8 mouse cellular contexts compared by ENCODE assay signal in the genomic region with DNA sequence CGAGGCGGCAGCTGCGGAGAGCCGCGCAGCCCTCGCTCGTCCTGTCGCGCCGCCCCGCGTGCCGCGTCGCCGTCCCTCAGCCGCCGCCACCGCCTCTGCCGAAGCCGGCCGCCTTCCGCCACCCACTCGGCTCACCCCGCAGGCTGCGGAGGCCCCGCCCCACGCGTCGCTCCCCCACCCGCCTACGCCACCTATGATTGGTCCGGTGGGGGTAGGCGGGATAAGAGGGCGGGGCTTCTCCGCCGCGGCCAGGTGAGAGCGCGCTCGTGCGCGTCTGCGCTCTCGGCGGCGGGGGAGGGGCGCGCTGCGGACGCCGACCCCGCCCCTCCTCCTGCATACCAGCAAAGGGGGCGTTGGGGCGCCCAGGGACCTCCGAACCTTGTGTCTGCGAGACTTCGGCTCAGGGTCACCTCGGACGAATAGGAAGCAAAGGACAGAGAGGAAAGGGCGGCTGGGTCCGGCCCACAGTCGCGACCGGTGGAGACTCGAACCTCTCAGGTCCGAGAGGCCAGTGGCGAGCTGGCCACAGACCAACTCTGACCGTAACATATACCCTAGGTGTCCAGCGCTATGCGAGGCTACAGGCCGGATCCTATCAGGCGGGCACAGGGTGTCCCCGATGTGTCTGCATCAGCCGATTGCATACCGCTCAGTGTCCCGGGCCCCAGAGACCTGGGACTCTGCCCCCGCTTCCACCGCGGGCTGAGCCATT. TPM values are rescaled to one million over a fixed set of nuclear protein-coding genes. Genes with fewer than 3 reads are reported as not detected.
DNase-seq lines count a peak whose midpoint lies in the region; ATAC-seq lines count a peak whose summit lies in the region.

Gene Ppp1r13b, minus strand, starts transcription at position 141 of the 712 bp plus-strand sequence.

- H3K4me3 ChIP-seq in hindbrain, embryonic 13.5 days, result peak within 1 kb of the TSS; percentile 85

- H3K36me3 ChIP-seq in hindbrain, embryonic 13.5 days, result no peaks in the 10 kb centered on the region

- peak within 1 kb of the TSS; percentile 81 for H3K4me2 ChIP-seq in hindbrain, embryonic 13.5 days

- peak; percentile 97 for ATAC-seq in hindbrain, embryonic 13.5 days (ENCODE audit: low FRiP score)

- H3K4me1 ChIP-seq in hindbrain, embryonic 13.5 days (replicated peaks), result peaks cover 20% of the 10 kb centered on the region

- H3K9ac ChIP-seq in hindbrain, embryonic 13.5 days, result peak within 1 kb of the TSS; percentile 92

- DNase-seq in R1 (ENCODE audit: low read depth, low spot score), result peak; percentile 90
- peak; percentile 97 for DNase-seq in cerebellum, postnatal 14 days
- DNase-seq in frontal cortex, postnatal 25 days (ENCODE audit: low spot score in 2 of 2), result peak; percentile 55 to 68
- DNase-seq in layer of hippocampus, postnatal 14 days (ENCODE audit: low spot score in 2 of 2), result peak; percentile 81 to 90
- peak; percentile 93 for DNase-seq in lung, postnatal 10 days
- DNase-seq in ovary, postnatal 14 days (ENCODE audit: low spot score), result peak; percentile 84
- DNase-seq in thymus, postnatal 10 days (ENCODE audit: low spot score in 2 of 2), result peak; percentile 90 to 95

- no peaks in the 10 kb centered on the region for H3K9me3 ChIP-seq in hindbrain, embryonic 13.5 days

- peak within 1 kb of the TSS; percentile 98 for H3K27ac ChIP-seq in hindbrain, embryonic 13.5 days

- under 1% methylated on average over 62 of the region's 80 CpGs for WGBS in hindbrain, embryonic 13.5 days

- peaks cover 33% of the 10 kb centered on the region for H3K27me3 ChIP-seq in hindbrain, embryonic 13.5 days

RNA-seq across cellular contexts. Expression of gene Ppp1r13b, which starts in this region (rescaled TPM):
- 23.0 and 25.5 TPM in 2 replicates for polyA plus RNA-seq in hindbrain, embryonic 13.5 days (2015; fragmentation: Nextera tagmentation; extraction: Ambion mirVana)
- total RNA-seq in layer of hippocampus, postnatal 14 days (2021), result 10 to 100 TPM; 79.3 to 83.0 TPM

Comparison
In these comparisons a context has a peak if more than half of its experiments do, and no peak if none do; other contexts are left out.
1. Peak in every context shown above with its lines: DNase-seq, ATAC-seq, H3K4me3 ChIP-seq and H3K27ac ChIP-seq.